11 mouse cellular contexts compared by ENCODE assay signal in the genomic region with DNA sequence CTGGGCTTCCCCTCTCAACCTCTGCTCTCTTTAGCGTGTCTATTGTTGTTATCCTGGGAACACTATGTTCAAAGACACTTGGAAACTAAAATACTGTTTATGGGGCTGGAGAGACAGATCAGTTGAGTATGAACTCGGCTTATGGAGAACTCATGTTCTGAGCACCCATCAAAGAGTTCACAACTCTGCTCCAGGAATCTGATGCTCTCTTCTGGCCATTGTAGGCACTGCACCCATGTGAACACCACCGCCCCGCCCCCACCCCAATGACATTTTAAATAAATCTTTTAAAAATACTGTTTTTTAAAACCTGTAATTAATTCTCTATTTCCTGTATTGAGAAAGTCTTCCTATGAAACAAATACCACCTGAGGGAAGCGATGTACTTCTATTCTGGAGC. TPM values are rescaled to one million over a fixed set of nuclear protein-coding genes. Genes with fewer than 3 reads are reported as not detected.
DNase-seq lines count a peak whose midpoint lies in the region; TF ChIP-seq lines count a peak whose summit lies in the region.
"Had no signal": no experiment of that assay in that cellular context is flagged by ENCODE, and none has a peak within 500 bp of the region (broad histone marks: within the 10 kb centered on the region; RNA-seq: fewer than 3 reads in every experiment).

No protein-coding gene starts in this region.

- no peaks in the 10 kb centered on the region for H3K36me3 ChIP-seq in liver, adult 2 months (ENCODE audit: control insufficient read depth, insufficient read depth, low read length)

- TF ChIP-seq POLR2A in liver, adult 2 months (IDR thresholded peaks at IDR 0.05; ENCODE audit: extremely low read depth, insufficient read depth, low read length) = no peak

- no peak overlapping the region for H3K9ac ChIP-seq in liver, adult 2 months (ENCODE audit: low read depth, low read length)

- DNase-seq in adrenal gland, postnatal 10 days = peak; percentile 61
- DNase-seq in adrenal gland, adult 2 months = no peak
- peak; percentile 25 for DNase-seq in liver, adult 2 months (ENCODE audit: extremely low read depth, low read depth, low spot score)
- no peak for DNase-seq in liver
- peak; percentile 22 for DNase-seq in c-Kit-positive CD71-positive TER-119-positive erythroid progenitor cells, embryonic 14.5 days (ENCODE audit: low spot score)
- peak; percentile 53 for DNase-seq in kidney, postnatal 14 days
- DNase-seq in thymus, postnatal 14 days = peak; percentile 53
- no peak for DNase-seq in cerebellum, adult 18-20 months

- no peaks in the 10 kb centered on the region for H3K27me3 ChIP-seq in liver, adult 2 months (ENCODE audit: control insufficient read depth, insufficient read depth, low read length)

- no peak overlapping the region for H3K4me3 ChIP-seq in liver, adult 2 months (ENCODE audit: insufficient read depth, low read depth, low read length)
- H3K4me3 ChIP-seq: myocyte had no signal

- TF ChIP-seq CTCF in liver, adult 2 months (IDR thresholded peaks at IDR 0.05; ENCODE audit: low read depth, low read length) = peak; percentile 73

- H3K79me2 ChIP-seq in liver, adult 2 months (ENCODE audit: control insufficient read depth, insufficient read depth, low read length) = no peaks in the 10 kb centered on the region

- WGBS in liver, adult 2 months = 24% methylated on average over 5 of the region's 5 CpGs

- no peak overlapping the region for H3K27ac ChIP-seq in liver, adult 2 months (replicated peaks; ENCODE audit: insufficient read depth, low read depth, low read length)

- no peaks in the 10 kb centered on the region for H3K4me1 ChIP-seq in liver, adult 2 months (ENCODE audit: control insufficient read depth, insufficient read depth, low read length)

RNA-seq across cellular contexts. Expression of a gene that starts 4.0 kb away (rescaled TPM):
- total RNA-seq in adrenal gland, postnatal 10 days (2021) = 1 to 10 TPM in 1 of 2 experiments, under 1 TPM in 1; 0.60 to 1.5 TPM
- 1 to 10 TPM in 1 of 2 experiments, under 1 TPM in 1; 0.55 to 1.1 TPM for total RNA-seq in adrenal gland, adult 2 months (2021)
- polyA plus RNA-seq in adrenal gland, adult 2 months (2012; rRNA removed) = 0.57 and 0.71 TPM in 2 replicates
- total RNA-seq in liver, adult 2 months (2014; rRNA removed) = under 0.01 and 0.07 TPM in 2 replicates
- 0.39 TPM in 1 of 2 replicates, not detected in the other for polyA plus RNA-seq in liver, adult 2 months (2012; rRNA removed)

RNA-seq across cellular contexts. Expression of a gene that starts 8.0 kb away (rescaled TPM):
- not detected for total RNA-seq in adrenal gland, postnatal 10 days (2021)
- under 1 TPM; 0.59 to 0.95 TPM for total RNA-seq in adrenal gland, adult 2 months (2021)
- 0.28 and 0.45 TPM in 2 replicates for polyA plus RNA-seq in adrenal gland, adult 2 months (2012; rRNA removed)
- total RNA-seq in liver, adult 2 months (2014; rRNA removed) = not detected in 2 replicates
- not detected in 2 replicates for polyA plus RNA-seq in liver, adult 2 months (2012; rRNA removed)
- polyA plus RNA-seq: C2C12; heart, embryonic 14.5 days; myocyte had no signal

RNA-seq across cellular contexts. Expression of a gene that starts 29.3 kb away (rescaled TPM):
- 10 to 100 TPM; 10.5 to 11.3 TPM for total RNA-seq in adrenal gland, postnatal 10 days (2021)
- 10 to 100 TPM in 1 of 2 experiments, 1 to 10 TPM in 1; 9.6 to 10.5 TPM for total RNA-seq in adrenal gland, adult 2 months (2021)
- 12.3 and 13.0 TPM in 2 replicates for polyA plus RNA-seq in adrenal gland, adult 2 months (2012; rRNA removed)
- total RNA-seq in liver, adult 2 months (2014; rRNA removed) = 1.2 and 1.8 TPM in 2 replicates
- 2.5 and 3.2 TPM in 2 replicates for polyA plus RNA-seq in liver, adult 2 months (2012; rRNA removed)

RNA-seq across cellular contexts. Expression of a gene that starts 29.7 kb away (rescaled TPM):
- total RNA-seq in adrenal gland, postnatal 10 days (2021) = 10 to 100 TPM; 18.5 to 20.5 TPM
- total RNA-seq in adrenal gland, adult 2 months (2021) = 10 to 100 TPM; 13.1 to 16.7 TPM
- 19.6 and 23.8 TPM in 2 replicates for polyA plus RNA-seq in adrenal gland, adult 2 months (2012; rRNA removed)
- 6.7 and 7.9 TPM in 2 replicates for total RNA-seq in liver, adult 2 months (2014; rRNA removed)
- polyA plus RNA-seq in liver, adult 2 months (2012; rRNA removed) = 16.2 and 20.0 TPM in 2 replicates

RNA-seq across cellular contexts. Expression of a gene that starts 49.7 kb away (rescaled TPM):
- total RNA-seq in adrenal gland, postnatal 10 days (2021) = 10 to 100 TPM; 23.0 to 32.7 TPM
- total RNA-seq in adrenal gland, adult 2 months (2021) = 1 to 10 TPM; 5.5 to 7.7 TPM
- polyA plus RNA-seq in adrenal gland, adult 2 months (2012; rRNA removed) = 14.1 and 16.4 TPM in 2 replicates
- total RNA-seq in liver, adult 2 months (2014; rRNA removed) = 6.5 and 7.2 TPM in 2 replicates
- polyA plus RNA-seq in liver, adult 2 months (2012; rRNA removed) = 15.1 and 16.5 TPM in 2 replicates

Comparison
In these comparisons a context has a peak if more than half of its experiments do, and no peak if none do; other contexts are left out.
1. DNase-seq: peak in adrenal gland, postnatal 10 days (single experiment), liver, adult 2 months (single experiment), c-Kit-positive CD71-positive TER-119-positive erythroid progenitor cells, embryonic 14.5 days (single experiment), kidney, postnatal 14 days (single experiment) and thymus, postnatal 14 days (single experiment); none in adrenal gland, adult 2 months (single experiment), liver (single experiment) and cerebellum, adult 18-20 months (0 of 2).